Comparison of ENCODE assay signal across 21 mouse cellular contexts in genomic region chr9:64698586-64698985, GRCm38 (mm10). TPM values are rescaled to one million over a fixed set of nuclear protein-coding genes. Genes with fewer than 3 reads are reported as not detected.
DNase-seq lines count a peak whose midpoint lies in the region; ATAC-seq and TF ChIP-seq lines count a peak whose summit lies in the region.
"Had no signal": no experiment of that assay in that cellular context is flagged by ENCODE, and none has a peak within 500 bp of the region (broad histone marks: within the 10 kb centered on the region; RNA-seq: fewer than 3 reads in every experiment).

No protein-coding gene starts in this region.

- TF ChIP-seq CTCF in hindbrain, postnatal 0 days (IDR thresholded peaks at IDR 0.05; ENCODE audit: low read depth), result no peak
- no peak for TF ChIP-seq CTCF in MEL (IDR thresholded peaks at IDR 0.05 in 2 of 3, conservative IDR thresholded peaks at IDR 0.05 in 1 of 3; ENCODE audit: control insufficient read depth in 1 of 3, insufficient read depth in 1 of 3, low read depth in 2 of 3, low read length in 3 of 3, poor library complexity in 1 of 3, severe bottlenecking in 1 of 3)

- peaks cover 44% of the 10 kb centered on the region for H3K36me3 ChIP-seq in hindbrain, embryonic 10.5 days
- peaks cover 17% of the 10 kb centered on the region for H3K36me3 ChIP-seq in hindbrain, postnatal 0 days (ENCODE audit: insufficient read depth, low read length)
- H3K36me3 ChIP-seq in kidney, embryonic 16.5 days (ENCODE audit: insufficient read depth, low read length), result peaks cover 18% of the 10 kb centered on the region
- peaks cover 0 to 13% of the 10 kb centered on the region in 2 experiments; a peak in 3 of 4 replicates for H3K36me3 ChIP-seq in MEL (ENCODE audit: control insufficient read depth in 1 of 2, insufficient read depth in 2 of 2, low read length in 2 of 2)

- H3K79me2 ChIP-seq in MEL (ENCODE audit: control insufficient read depth, insufficient read depth, low read length, poor library complexity), result no peaks in the 10 kb centered on the region

- no peak for TF ChIP-seq RAD21 in MEL (IDR thresholded peaks at IDR 0.05; ENCODE audit: low read depth, low read length)

- no peak overlapping the region for H3K9ac ChIP-seq in hindbrain, postnatal 0 days (replicated peaks; ENCODE audit: low read length)
- H3K9ac ChIP-seq in kidney, embryonic 16.5 days (replicated peaks; ENCODE audit: low read length), result no peak overlapping the region
- H3K9ac ChIP-seq in MEL (ENCODE audit: control insufficient read depth, low read depth, low read length, poor library complexity, severe bottlenecking), result no peak overlapping the region
- H3K9ac ChIP-seq: forebrain, embryonic 13.5 days; hindbrain, embryonic 13.5 days had no signal

- DNase-seq in hindbrain, embryonic 10.5 days (ENCODE audit: low spot score), result peak; percentile 1
- no peak for DNase-seq in hindbrain, postnatal 0 days (ENCODE audit: low spot score)
- no peak for DNase-seq in kidney, adult 9 months
- DNase-seq in MEL (ENCODE audit: low read depth, low spot score), result no peak
- no peak for DNase-seq in cerebellum, adult 11-12 months
- DNase-seq: adrenal gland, adult 8-10 months; adrenal gland, postnatal 25 days; cerebellum, adult 18-20 months; cerebellum, adult 9-10 months; cerebellum, postnatal 14 days; gastrocnemius, postnatal 10 days; gastrocnemius, postnatal 36 days had no signal

- WGBS in hindbrain, embryonic 10.5 days, result 93% methylated on average over 1 of the region's 1 CpGs
- 94% methylated on average over 1 of the region's 1 CpGs for WGBS in hindbrain, postnatal 0 days
- 94% methylated on average over 1 of the region's 1 CpGs for WGBS in kidney, embryonic 16.5 days

- no peak for ATAC-seq in hindbrain, postnatal 0 days
- no peak for ATAC-seq in kidney, embryonic 16.5 days (ENCODE audit: low FRiP score, low TSS enrichment)
- ATAC-seq: activated CD4-positive, CD25-positive, alpha-beta regulatory T cell, adult 4 months; CD4-positive, CD25-positive, alpha-beta regulatory T cell, adult 4 months; forebrain, embryonic 13.5 days; forebrain, embryonic 16.5 days; hindbrain, embryonic 16.5 days; inflammation-experienced regulatory T-cells, adult 6 months had no signal

- H3K27me3 ChIP-seq in hindbrain, embryonic 10.5 days (ENCODE audit: insufficient read depth, poor library complexity, severe bottlenecking), result no peaks in the 10 kb centered on the region
- no peaks in the 10 kb centered on the region for H3K27me3 ChIP-seq in hindbrain, postnatal 0 days (ENCODE audit: insufficient read depth, low read length)
- no peaks in the 10 kb centered on the region for H3K27me3 ChIP-seq in kidney, embryonic 16.5 days (ENCODE audit: insufficient read depth, low read length)
- H3K27me3 ChIP-seq in MEL (ENCODE audit: control insufficient read depth in 1 of 2, insufficient read depth in 2 of 2, low read length in 2 of 2), result no peaks in the 10 kb centered on the region
- H3K27me3 ChIP-seq: forebrain, embryonic 13.5 days; hindbrain, embryonic 13.5 days had no signal

- no peak for TF ChIP-seq POLR2A in MEL (IDR thresholded peaks at IDR 0.05; ENCODE audit: control insufficient read depth in 1 of 2, insufficient read depth in 1 of 2, low read depth in 1 of 2, low read length in 2 of 2, poor library complexity in 1 of 2)

- no peak for TF ChIP-seq EP300 in MEL (IDR thresholded peaks at IDR 0.05; ENCODE audit: low read depth in 1 of 2, low read length in 2 of 2)

- no peak overlapping the region for H3K27ac ChIP-seq in hindbrain, embryonic 10.5 days
- no peak overlapping the region for H3K27ac ChIP-seq in hindbrain, postnatal 0 days
- peak overlapping the region; percentile 74; the same call in 1 of the 2 replicates for H3K27ac ChIP-seq in kidney, embryonic 16.5 days (ENCODE audit: low read length)
- H3K27ac ChIP-seq in MEL (ENCODE audit: control insufficient read depth, low read depth, low read length), result no peak overlapping the region
- H3K27ac ChIP-seq: forebrain, embryonic 10.5 days; forebrain, embryonic 13.5 days; hindbrain, embryonic 13.5 days had no signal

- no peak overlapping the region for H3K4me2 ChIP-seq in hindbrain, postnatal 0 days (ENCODE audit: low read depth, low read length)
- H3K4me2 ChIP-seq in kidney, embryonic 16.5 days (replicated peaks; ENCODE audit: low read depth, low read length), result no peak overlapping the region
- H3K4me2 ChIP-seq: forebrain, embryonic 13.5 days; hindbrain, embryonic 13.5 days had no signal

- no peak overlapping the region for H3K4me3 ChIP-seq in hindbrain, embryonic 10.5 days
- H3K4me3 ChIP-seq in hindbrain, postnatal 0 days (ENCODE audit: low read length), result no peak overlapping the region
- no peak overlapping the region for H3K4me3 ChIP-seq in kidney, embryonic 16.5 days (ENCODE audit: low read length)
- no peak overlapping the region for H3K4me3 ChIP-seq in MEL (ENCODE audit: control insufficient read depth in 1 of 2, insufficient read depth in 1 of 2, low read depth in 2 of 2, low read length in 2 of 2)
- H3K4me3 ChIP-seq: forebrain, embryonic 10.5 days; forebrain, embryonic 13.5 days; hindbrain, embryonic 13.5 days had no signal

- no peaks in the 10 kb centered on the region for H3K9me3 ChIP-seq in hindbrain, embryonic 10.5 days
- H3K9me3 ChIP-seq in hindbrain, postnatal 0 days (ENCODE audit: low read length), result no peaks in the 10 kb centered on the region
- H3K9me3 ChIP-seq in kidney, embryonic 16.5 days (ENCODE audit: low read length), result no peaks in the 10 kb centered on the region
- no peaks in the 10 kb centered on the region for H3K9me3 ChIP-seq in MEL (replicated peaks; ENCODE audit: insufficient read depth, low read length)
- H3K9me3 ChIP-seq: forebrain, embryonic 10.5 days; forebrain, embryonic 13.5 days; hindbrain, embryonic 13.5 days had no signal

- H3K4me1 ChIP-seq in hindbrain, embryonic 10.5 days (replicated peaks), result no peaks in the 10 kb centered on the region
- H3K4me1 ChIP-seq in hindbrain, postnatal 0 days (ENCODE audit: insufficient read depth, low read length), result no peaks in the 10 kb centered on the region
- peaks cover 29% of the 10 kb centered on the region for H3K4me1 ChIP-seq in kidney, embryonic 16.5 days (ENCODE audit: insufficient read depth, low read length)
- H3K4me1 ChIP-seq in MEL (ENCODE audit: control insufficient read depth in 1 of 2, insufficient read depth in 2 of 2, low read length in 2 of 2), result peaks cover 0 to 4% of the 10 kb centered on the region in 2 experiments; a peak in 3 of 4 replicates
- H3K4me1 ChIP-seq: forebrain, embryonic 10.5 days; forebrain, embryonic 13.5 days had no signal

TF ChIP-seq in MEL, 35 proteins besides CTCF, POLR2A, EP300 and RAD21:
- TF ChIP-seq GATA1 (IDR thresholded peaks at IDR 0.05; ENCODE audit: low read depth, low read length) (no peak), MAFK (IDR thresholded peaks at IDR 0.05; ENCODE audit: borderline replicate concordance, low read depth, low read length) (0 out of 2 replicates have a peak, but pooled peaks have one; percentile 17)

RNA-seq across cellular contexts. Expression of gene Rab11a, which starts 39.0 kb away (rescaled TPM):
- polyA plus RNA-seq in hindbrain, embryonic 10.5 days (2016; fragmentation: Nextera tagmentation; extraction: Ambion mirVana), result 290 and 299 TPM in 2 replicates
- 153 and 158 TPM in 2 replicates for total RNA-seq in hindbrain, postnatal 0 days (2014; rRNA removed)
- polyA plus RNA-seq in hindbrain, postnatal 0 days (2015; fragmentation: Nextera tagmentation; extraction: Ambion mirVana), result 465 and 469 TPM in 2 replicates
- 632 and 680 TPM in 2 replicates for polyA plus RNA-seq in kidney, embryonic 16.5 days (2015; fragmentation: Nextera tagmentation; extraction: Ambion mirVana)
- total RNA-seq in MEL (2012; rRNA removed), result 93.7 and 114 TPM in 2 replicates
- polyA plus RNA-seq in MEL (2012; ENCODE audit: insufficient read depth in 1 of 2, insufficient read length in 2 of 2, low read depth in 1 of 2, low replicate concordance in 2 of 2, missing spikeins in 1 of 2), result 100 to 1,000 TPM in 1 of 2 experiments, not detected in 1; 212 TPM
